Mouse (Mus musculus): ENCODE measurements at regions not wholly inside any gene's neighbourhood (a gene's known extent, or its start where the extent isn't known, plus 50 kb on each side); places are given as distances from the start of the nearest gene placed in this dataset.

DNA sequence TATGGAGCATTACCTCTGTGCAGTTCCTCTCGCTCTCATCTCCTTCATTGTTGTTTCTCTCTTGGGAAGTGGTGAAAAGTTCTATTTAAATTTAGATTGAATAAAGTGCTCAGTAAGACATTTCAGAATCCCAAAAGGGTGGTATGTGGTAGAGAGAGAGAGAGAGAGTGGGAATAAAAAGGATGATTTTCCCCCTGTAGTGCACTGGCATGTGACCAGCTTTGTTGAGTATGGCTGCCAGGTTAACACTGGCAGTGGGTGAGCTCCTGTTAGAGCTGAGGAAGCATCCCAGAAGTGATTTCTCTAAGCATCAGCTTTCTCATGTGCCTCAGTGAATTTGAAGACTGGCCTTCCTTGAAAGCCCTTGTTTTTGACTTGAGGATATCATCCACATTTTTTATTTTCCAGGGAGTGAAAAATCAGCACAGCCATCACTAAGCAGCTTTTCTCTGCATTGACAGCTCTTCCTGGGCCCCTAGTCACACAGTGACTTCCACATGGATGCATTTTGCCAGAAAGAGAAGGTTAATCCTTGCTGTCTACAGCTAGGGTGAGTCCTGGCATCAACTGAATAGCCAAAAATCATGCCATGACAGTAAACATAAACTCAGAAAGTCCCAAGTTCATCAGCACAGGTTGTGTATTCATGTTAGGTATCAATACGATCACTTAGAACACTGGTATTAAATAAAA is 511.1 kb downstream of the Pla2g4a start:
- TF ChIP-seq CTCF (conservative IDR thresholded peaks at IDR 0.05; ENCODE audit: low read length), result no peak
- no peak for TF ChIP-seq POU5F1 (IDR thresholded peaks at IDR 0.05; ENCODE audit: borderline replicate concordance, low read length)

All from E14TG2a.4 (cell line).